Mouse (Mus musculus) embryonic facial prominence, embryonic 12.5 days (tissue): Measurements from ENCODE around the gene Erc2. TPM values are rescaled to one million over a fixed set of nuclear protein-coding genes. Genes with fewer than 3 reads are reported as not detected.

Experiments
- ATAC-seq: fragments of 200-750 bp; cut with Nextera tagmentation; 2 replicates; pipeline ENCODE4 v1.8.0; 2017; ENCODE audit not compliant: insufficient number of reproducible peaks, insufficient read depth, low FRiP score, low TSS enrichment
- H3K27ac ChIP-seq: fragments of 300-500 bp; sonication (generic); 2 replicates; pipeline ENCODE4 v1.5.1; 2016; ENCODE audit warnings: mild to moderate bottlenecking
- H3K27me3 ChIP-seq: fragments of 300-500 bp; sonication (generic); 2 replicates; pipeline ENCODE4 v1.6.1; 2016; ENCODE audit warnings: mild to moderate bottlenecking, moderate library complexity
- H3K36me3 ChIP-seq: fragments of 300-500 bp; sonication (generic); 2 replicates; pipeline ENCODE4 v1.6.1; 2016; ENCODE audit warnings: mild to moderate bottlenecking
- H3K4me1 ChIP-seq: fragments of 300-500 bp; sonication (generic); 2 replicates; pipeline ENCODE4 v1.6.1; 2016
- H3K4me2 ChIP-seq: fragments of 300-500 bp; sonication (generic); replicated peaks from 2 replicates; pipeline ENCODE4 v1.6.1; 2016; ENCODE audit warnings: mild to moderate bottlenecking, moderate library complexity
- H3K4me3 ChIP-seq: fragments of 300-500 bp; sonication (generic); 2 replicates; pipeline ENCODE4 v1.5.1; 2016; ENCODE audit warnings: mild to moderate bottlenecking
- H3K9ac ChIP-seq: fragments of 300-500 bp; sonication (generic); 2 replicates; pipeline ENCODE4 v1.6.1; 2016; ENCODE audit warnings: mild to moderate bottlenecking, moderate library complexity
- H3K9me3 ChIP-seq: fragments of 300-500 bp; sonication (generic); 2 replicates; pipeline ENCODE4 v1.6.1; 2016; ENCODE audit warnings: mild to moderate bottlenecking, moderate library complexity
- WGBS: fragments of 180-500 bp; shearing (Covaris S2); methylation state at CpG from one replicate; pipeline ENCODE4 v1.1.7; 2016; 5-methylcytosine and 5-hydroxymethylcytosine counted together
- polyA plus RNA-seq: library from polyadenylated mRNA; unstranded; fragments of >200 nt; fragmentation: Nextera tagmentation; extraction: Ambion mirVana; gene quantifications from 2 replicates; pipeline ENCODE4 v1.2.1, GENCODE M21; 2016

The Erc2 gene
- polyA plus RNA-seq, 1 experiment from 2014 or later = 12.0 TPM

DNA sequence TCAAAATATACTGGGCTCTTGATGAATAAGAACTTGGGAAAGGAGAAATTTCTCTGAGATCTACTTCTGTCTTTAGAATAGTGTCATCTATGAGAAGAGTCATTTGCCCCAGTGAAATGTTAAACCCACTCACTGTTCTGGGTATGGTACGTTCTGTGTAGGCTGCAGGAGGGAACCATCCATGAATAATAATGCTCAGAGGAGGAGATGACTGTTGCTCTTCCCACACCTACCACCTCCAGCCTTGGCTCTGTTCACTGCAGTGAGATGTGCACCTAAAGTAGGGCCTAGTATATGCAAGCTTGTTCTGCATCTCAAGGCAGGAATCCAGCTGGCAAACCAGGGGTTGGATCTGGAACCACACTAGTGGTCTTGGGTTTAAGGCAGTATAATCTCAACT lies 353.4 kb downstream of the Erc2 start:
- Histone ChIP-seq H3K36me3 (no peaks in the 10 kb centered on the region), H3K4me2 (no peak overlapping the region), H3K27me3 (no peaks in the 10 kb centered on the region), H3K27ac (no peak overlapping the region), H3K9me3 (no peaks in the 10 kb centered on the region), H3K9ac (no peak overlapping the region), H3K4me1 (no peaks in the 10 kb centered on the region), H3K4me3 (no peak overlapping the region)
- no peak for ATAC-seq
- WGBS = 82% methylated on average over 1 of the region's 1 CpGs

DNA sequence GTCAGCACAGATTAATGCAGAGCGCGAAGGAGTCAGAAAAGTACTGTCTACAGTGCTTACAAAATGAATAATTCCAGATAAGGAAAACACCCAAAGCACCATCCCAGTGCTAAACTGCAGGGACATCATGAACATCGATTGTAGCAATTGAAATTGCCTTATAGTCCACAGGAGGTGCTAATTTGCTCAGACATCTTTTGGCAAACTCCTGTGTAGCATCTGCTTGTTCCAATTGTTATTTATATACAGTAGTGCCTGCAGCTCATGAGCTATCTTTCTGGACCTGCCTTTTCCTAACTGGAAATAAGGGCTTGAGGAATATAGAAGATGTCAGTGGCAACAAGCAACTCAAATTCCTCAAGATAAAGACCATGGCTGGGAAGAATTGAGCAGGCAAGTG lies 362.5 kb downstream of the Erc2 start:
- Histone ChIP-seq H3K27me3 (no peaks in the 10 kb centered on the region), H3K4me1 (0 out of 2 replicates have a peak, but pooled peaks cover 3% of the 10 kb centered on the region), H3K9ac (no peak overlapping the region), H3K4me2 (no peak overlapping the region), H3K36me3 (no peaks in the 10 kb centered on the region), H3K9me3 (no peaks in the 10 kb centered on the region), H3K4me3 (no peak overlapping the region), H3K27ac (no peak overlapping the region)
- 82% methylated on average over 3 of the region's 3 CpGs for WGBS
- ATAC-seq = no peak

DNA sequence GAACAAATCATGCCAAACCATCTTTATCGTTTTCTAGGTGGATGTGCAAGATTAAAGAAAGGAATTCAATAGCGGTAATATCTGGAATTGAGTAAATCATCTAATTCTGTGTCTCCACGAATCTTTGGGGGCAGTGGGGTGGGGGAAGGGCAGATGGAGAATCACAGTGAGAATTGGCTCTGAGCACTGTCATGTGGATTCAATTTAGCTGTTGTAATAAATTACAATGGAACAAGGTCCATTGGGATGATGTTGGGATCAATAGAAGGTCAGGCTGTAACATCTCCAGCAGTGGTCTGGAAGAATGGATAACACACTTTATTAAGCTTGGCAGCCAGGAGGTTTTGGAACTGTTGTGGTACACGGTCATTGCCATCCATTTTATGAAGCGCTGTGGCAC lies 363.0 kb downstream of the Erc2 start:
- ATAC-seq = no peak
- Histone ChIP-seq H3K4me1 (0 out of 2 replicates have a peak, but pooled peaks cover 3% of the 10 kb centered on the region), H3K9me3 (no peaks in the 10 kb centered on the region), H3K4me3 (no peak overlapping the region), H3K9ac (no peak overlapping the region), H3K27ac (no peak overlapping the region), H3K36me3 (no peaks in the 10 kb centered on the region), H3K4me2 (no peak overlapping the region), H3K27me3 (no peaks in the 10 kb centered on the region)
- 67% methylated on average over 5 of the region's 5 CpGs for WGBS

DNA sequence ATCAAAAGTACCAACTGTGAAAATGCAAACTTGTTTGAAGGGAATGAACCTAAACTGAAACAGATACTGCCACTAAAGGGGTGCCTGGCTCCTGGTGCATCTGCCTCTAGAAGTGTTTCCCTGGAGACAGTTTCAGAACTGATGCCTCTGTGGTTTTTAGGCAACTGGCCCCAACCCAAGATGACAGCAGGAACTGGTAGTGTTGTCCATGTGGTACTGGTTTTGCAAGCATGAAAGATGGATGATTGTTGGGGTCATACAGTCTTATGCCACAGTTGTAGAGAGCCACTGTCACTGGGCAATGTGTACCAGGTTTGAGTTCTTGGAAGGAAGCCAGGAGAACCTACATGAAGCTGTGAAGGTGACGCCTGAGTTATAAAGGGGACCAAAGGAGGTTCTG lies 365.2 kb downstream of the Erc2 start:
- H3K27ac ChIP-seq = no peak overlapping the region
- no peaks in the 10 kb centered on the region for H3K9me3 ChIP-seq
- 93% methylated on average over 1 of the region's 1 CpGs for WGBS
- H3K4me1 ChIP-seq = 0 out of 2 replicates have a peak, but pooled peaks cover 3% of the 10 kb centered on the region
- no peaks in the 10 kb centered on the region for H3K27me3 ChIP-seq
- no peaks in the 10 kb centered on the region for H3K36me3 ChIP-seq
- ATAC-seq = no peak
- H3K9ac ChIP-seq = no peak overlapping the region
- no peak overlapping the region for H3K4me3 ChIP-seq
- no peak overlapping the region for H3K4me2 ChIP-seq

DNA sequence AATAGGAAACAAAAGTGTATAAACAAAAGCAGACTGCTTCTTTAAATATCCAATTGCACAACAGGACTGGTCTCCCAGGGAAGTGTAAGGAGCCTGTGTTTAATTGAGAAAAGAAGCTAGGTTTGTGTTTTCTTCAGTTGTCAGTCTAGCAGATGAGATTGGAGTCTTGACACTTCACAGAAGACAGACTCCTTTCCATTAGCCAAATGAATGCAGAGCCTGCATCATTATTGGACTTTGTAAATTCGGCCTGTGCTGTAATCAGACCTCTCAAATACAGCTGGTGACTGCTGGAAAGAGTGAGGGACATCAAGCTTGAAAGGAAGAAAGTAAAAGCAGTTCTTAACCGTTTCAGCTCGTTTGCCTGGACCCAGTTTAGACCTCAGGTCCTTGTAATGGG lies 376.3 kb downstream of the Erc2 start:
- H3K27me3 ChIP-seq = no peaks in the 10 kb centered on the region
- H3K4me3 ChIP-seq = no peak overlapping the region
- H3K9ac ChIP-seq = no peak overlapping the region
- 23% methylated on average over 3 of the region's 3 CpGs for WGBS
- no peak overlapping the region for H3K27ac ChIP-seq
- H3K4me1 ChIP-seq = peaks cover 13% of the 10 kb centered on the region
- no peak overlapping the region for H3K4me2 ChIP-seq
- ATAC-seq = no peak
- H3K9me3 ChIP-seq = no peaks in the 10 kb centered on the region
- H3K36me3 ChIP-seq = no peaks in the 10 kb centered on the region

DNA sequence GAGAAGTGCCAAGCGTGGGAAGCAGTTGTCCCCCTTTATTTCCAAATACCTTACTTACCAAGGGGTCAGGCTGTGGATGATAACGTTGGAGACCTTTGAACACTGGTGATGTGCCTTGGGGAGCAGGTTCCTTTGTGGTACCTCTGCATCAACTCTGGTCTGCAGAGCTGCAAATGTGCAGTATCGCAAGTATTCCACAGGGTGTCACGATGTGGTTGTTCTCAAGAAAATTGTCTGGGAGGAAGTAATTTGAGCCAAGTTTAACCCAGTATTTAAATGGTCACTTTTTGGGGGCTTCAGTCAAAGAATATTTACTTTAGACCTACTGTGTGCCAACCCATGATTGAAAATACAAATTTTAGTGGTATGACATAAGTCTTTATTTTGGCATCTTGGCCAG lies 381.8 kb downstream of the Erc2 start:
- Histone ChIP-seq H3K9ac (no peak overlapping the region), H3K4me3 (no peak overlapping the region), H3K27me3 (no peaks in the 10 kb centered on the region), H3K9me3 (no peaks in the 10 kb centered on the region), H3K36me3 (no peaks in the 10 kb centered on the region), H3K4me1 (no peaks in the 10 kb centered on the region), H3K27ac (no peak overlapping the region), H3K4me2 (no peak overlapping the region)
- 40% methylated on average over 4 of the region's 4 CpGs for WGBS
- no peak for ATAC-seq

DNA sequence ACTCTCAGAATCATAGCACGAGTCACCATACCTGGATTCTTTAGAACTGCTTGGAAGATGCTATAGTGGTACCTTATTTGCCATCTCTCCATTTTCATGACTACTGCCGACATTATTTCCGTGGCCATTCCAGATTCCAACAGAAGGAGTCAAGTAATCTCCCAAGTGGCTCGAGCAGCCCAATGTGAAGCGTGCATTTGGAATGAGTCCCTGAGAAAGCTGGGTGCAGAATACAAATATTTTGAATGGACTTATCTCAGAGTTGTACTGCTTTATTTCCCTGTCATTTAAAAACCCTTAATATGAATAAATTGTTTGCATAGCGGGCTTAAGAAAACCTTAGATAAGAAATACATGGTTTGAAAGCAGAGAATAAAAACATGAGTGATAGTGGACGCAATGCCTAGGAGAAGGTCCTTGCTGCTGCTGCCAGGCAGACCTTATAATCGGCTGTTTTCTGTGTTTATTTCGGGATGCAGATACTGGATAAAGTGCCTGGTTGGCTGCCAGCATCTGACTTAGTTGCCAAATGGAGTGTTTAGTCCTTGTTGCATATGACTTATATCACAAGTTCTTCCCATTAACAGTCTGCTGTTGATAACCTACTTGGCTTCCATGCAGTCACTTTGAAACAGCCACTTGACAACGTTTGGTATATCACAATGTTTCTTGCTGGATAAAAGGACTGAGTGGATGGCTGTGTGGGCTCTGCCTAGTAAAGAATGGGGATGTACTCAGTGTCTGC lies 388.5 kb downstream of the Erc2 start:
- 0 out of 2 replicates have a peak, but pooled peaks cover 4% of the 10 kb centered on the region for H3K4me1 ChIP-seq
- no peak overlapping the region for H3K9ac ChIP-seq
- no peak for ATAC-seq
- no peaks in the 10 kb centered on the region for H3K9me3 ChIP-seq
- no peak overlapping the region for H3K4me3 ChIP-seq
- 90% methylated on average over 10 of the region's 10 CpGs for WGBS
- no peak overlapping the region for H3K27ac ChIP-seq
- no peak overlapping the region for H3K4me2 ChIP-seq
- no peaks in the 10 kb centered on the region for H3K27me3 ChIP-seq
- H3K36me3 ChIP-seq = no peaks in the 10 kb centered on the region

DNA sequence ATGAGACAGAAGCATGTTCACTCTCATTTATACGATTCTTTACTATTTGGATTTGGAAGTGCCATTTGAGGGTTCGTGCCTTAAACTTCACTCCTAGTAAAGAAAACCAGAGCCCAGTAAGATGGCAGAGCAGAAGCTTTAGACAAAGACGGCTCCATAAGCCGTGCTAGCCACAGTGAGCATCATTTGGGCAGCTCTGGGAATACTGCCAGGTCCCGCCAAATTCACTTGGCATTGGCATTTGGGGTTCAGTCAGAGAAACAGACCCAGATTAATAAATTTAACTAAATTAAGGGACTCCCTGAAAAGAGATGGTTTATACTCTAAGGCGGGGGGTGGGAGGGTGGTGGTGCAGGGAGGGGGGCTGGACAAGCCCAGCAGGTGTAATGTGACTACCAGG lies 401.0 kb downstream of the Erc2 start:
- no peaks in the 10 kb centered on the region for H3K36me3 ChIP-seq
- no peak overlapping the region for H3K4me2 ChIP-seq
- H3K27me3 ChIP-seq = no peaks in the 10 kb centered on the region
- H3K27ac ChIP-seq = no peak overlapping the region
- H3K9me3 ChIP-seq = no peaks in the 10 kb centered on the region
- 82% methylated on average over 6 of the region's 6 CpGs for WGBS
- H3K4me1 ChIP-seq = no peaks in the 10 kb centered on the region
- no peak for ATAC-seq
- H3K4me3 ChIP-seq = no peak overlapping the region
- H3K9ac ChIP-seq = no peak overlapping the region

DNA sequence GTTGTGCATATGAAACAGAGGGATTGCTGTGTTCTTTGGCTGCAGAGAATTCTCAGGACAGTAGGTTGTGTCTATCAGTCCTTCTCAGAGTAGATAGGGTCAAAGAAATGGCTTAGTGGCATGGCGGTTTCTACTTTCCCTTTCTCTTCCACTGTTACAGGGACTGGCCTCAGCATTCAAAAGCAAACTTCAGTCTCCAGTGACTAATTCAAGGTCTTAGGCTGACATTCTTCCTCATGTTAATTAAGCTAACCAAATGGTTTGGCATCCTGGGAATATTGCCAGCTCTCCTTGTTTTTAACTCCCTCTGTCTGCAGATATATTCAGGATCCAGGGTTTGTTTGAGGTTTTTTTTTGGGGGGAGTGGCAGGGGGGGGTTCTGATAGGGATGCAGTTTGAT lies 408.6 kb downstream of the Erc2 start:
- H3K27me3 ChIP-seq = no peaks in the 10 kb centered on the region
- no peak overlapping the region for H3K4me2 ChIP-seq
- 59% methylated on average over 1 of the region's 1 CpGs for WGBS
- no peak for ATAC-seq
- H3K27ac ChIP-seq = no peak overlapping the region
- H3K36me3 ChIP-seq = no peaks in the 10 kb centered on the region
- no peaks in the 10 kb centered on the region for H3K4me1 ChIP-seq
- H3K9me3 ChIP-seq = no peaks in the 10 kb centered on the region
- no peak overlapping the region for H3K4me3 ChIP-seq
- H3K9ac ChIP-seq = no peak overlapping the region

DNA sequence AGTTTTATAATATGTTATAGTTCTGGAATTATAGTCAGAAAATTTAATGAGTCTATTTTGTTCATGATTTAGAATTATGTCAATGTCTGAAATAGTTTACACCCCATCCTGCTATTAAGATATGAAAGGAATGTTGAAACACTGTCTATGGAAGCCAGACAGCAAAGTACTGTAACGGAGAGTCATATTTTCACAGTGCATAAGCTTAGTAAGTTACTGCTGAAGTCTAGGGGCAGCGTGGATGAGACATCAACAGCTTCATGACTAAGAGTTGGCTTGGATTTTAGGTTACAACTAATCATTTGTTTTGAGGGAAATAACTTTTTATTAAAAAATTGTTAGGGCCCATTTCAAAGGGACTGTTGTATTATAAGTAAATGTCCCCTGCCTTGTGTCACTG lies 412.8 kb downstream of the Erc2 start:
- H3K9ac ChIP-seq = no peak overlapping the region
- ATAC-seq = no peak
- 71% methylated on average over 2 of the region's 2 CpGs for WGBS
- no peak overlapping the region for H3K4me3 ChIP-seq
- H3K4me2 ChIP-seq = no peak overlapping the region
- no peaks in the 10 kb centered on the region for H3K36me3 ChIP-seq
- H3K27ac ChIP-seq = no peak overlapping the region
- H3K9me3 ChIP-seq = no peaks in the 10 kb centered on the region
- H3K27me3 ChIP-seq = no peaks in the 10 kb centered on the region
- no peaks in the 10 kb centered on the region for H3K4me1 ChIP-seq

DNA sequence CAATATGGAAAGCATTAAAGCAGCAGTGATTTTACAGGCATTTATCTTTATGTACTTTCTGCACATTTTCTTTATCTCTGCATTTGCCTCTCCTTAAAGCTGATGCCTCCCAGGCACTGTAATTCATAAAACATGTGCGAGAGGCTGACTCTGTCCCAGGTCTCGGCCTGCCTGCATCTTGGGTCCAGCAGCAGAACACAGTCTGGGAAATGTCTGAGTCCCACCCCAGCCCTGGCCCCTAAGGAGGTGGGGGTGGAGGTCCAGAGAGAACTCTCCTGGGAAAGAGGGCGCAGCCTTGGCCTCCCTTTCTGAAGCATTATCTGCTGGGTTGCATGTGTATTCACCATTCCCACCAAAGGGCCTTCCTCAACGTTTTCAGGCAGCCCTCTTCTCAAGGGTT lies 420.9 kb downstream of the Erc2 start:
- ATAC-seq = no peak

DNA sequence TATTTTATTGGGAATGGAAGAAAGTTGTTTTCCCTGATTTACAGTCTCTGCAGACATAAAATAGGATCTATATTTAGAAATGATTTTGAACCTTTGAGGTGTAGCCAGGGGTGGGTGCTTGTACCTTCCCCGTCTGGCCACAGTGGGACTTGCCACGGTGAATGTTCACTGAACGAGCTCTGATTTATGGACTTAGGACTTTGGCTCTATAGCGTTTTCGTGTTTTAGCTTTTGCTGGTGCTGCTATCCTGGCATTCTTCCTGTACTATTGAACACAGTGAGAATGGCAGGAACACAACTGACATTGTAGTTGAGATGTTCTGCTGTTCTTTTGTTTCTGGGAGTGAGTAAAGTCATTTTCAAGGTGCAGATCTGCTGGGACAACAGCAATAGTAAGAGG lies 429.4 kb downstream of the Erc2 start:
- H3K27ac ChIP-seq = no peak overlapping the region
- no peak for ATAC-seq
- H3K9me3 ChIP-seq = no peaks in the 10 kb centered on the region
- no peaks in the 10 kb centered on the region for H3K36me3 ChIP-seq
- no peaks in the 10 kb centered on the region for H3K27me3 ChIP-seq
- 91% methylated on average over 5 of the region's 5 CpGs for WGBS
- no peak overlapping the region for H3K4me2 ChIP-seq
- no peak overlapping the region for H3K4me3 ChIP-seq
- no peaks in the 10 kb centered on the region for H3K4me1 ChIP-seq
- H3K9ac ChIP-seq = no peak overlapping the region

More for the DNA sequence above, 420.9 kb downstream of the Erc2 start:
- no peaks in the 10 kb centered on the region for H3K9me3 ChIP-seq
- no peak overlapping the region for H3K9ac ChIP-seq
- no peaks in the 10 kb centered on the region for H3K27me3 ChIP-seq
- peak overlapping the region; percentile 72 for H3K27ac ChIP-seq
- H3K4me3 ChIP-seq = no peak overlapping the region
- H3K4me2 ChIP-seq = no peak overlapping the region
- H3K36me3 ChIP-seq = no peaks in the 10 kb centered on the region
- H3K4me1 ChIP-seq = peaks cover 17% of the 10 kb centered on the region
- WGBS = 38% methylated on average over 4 of the region's 4 CpGs
